Mouse (Mus musculus) retina, adult 2 months (tissue): ENCODE measurements around the gene Dmc1.

Experiments used
- DNase-seq: peaks from one replicate; pipeline ENCODE4 v3.0.0-alpha.2; 2012; ENCODE audit warnings: low read depth, low spot score

Gene Dmc1

DNA sequence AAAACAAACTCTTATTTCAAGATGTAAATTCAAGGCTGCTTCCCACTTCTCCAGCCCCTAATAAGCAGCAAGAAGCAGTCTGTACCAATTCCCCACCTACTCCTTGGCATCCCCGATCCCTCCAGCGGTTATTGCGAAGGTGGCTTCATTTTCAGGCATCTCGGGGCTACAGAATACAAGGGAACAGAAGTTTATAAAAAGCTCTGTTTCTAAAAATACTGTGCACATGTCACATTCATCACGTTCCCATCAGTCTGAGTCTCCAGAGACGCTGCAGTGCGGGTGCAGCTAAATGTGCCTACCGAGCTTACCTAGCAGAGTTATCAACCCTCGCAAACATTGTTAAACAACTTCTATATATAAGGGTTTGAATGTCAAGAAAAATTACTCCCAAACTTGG lies 42.5 kb downstream of the Dmc1 start:
- no peak for DNase-seq

DNA sequence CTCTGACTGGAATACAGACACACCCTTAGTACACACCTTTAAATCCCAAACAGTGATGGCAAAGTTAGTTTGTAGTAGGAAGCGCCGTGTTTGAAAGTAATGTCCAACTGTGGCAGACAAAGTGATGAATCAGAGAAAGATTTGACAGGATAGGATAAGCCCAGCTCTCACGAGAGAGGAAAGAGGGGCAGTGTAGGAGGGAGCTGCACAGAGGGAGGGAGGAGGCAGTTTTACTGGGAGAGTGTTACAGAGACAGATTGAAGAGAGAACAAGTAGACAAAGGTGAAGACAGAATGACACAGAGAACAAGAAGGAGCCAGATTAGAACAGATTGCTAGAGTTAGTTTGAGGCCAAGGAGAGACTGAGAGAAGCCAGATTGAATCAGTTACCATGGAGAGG lies 45.3 kb downstream of the Dmc1 start:
- no peak for DNase-seq

DNA sequence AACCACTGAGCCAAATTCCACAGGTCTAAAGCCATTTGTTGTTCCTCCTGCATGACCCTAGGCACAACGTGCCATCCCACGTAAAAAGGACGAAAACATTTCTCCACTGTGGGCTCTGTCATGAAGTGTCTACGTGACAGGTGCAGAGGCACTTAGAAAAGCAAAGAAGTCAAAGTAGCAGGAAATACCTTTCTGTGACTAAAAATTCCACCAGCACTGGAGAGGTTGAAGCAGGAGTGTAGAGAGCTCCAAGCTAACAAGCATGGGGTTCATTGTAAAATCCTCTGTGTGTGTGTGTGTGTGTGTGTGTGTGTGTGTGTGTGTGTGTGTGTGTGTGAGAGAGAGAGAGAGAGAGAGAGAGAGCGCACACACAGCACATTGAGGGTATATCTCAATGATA lies 52.3 kb downstream of the Dmc1 start:
- no peak for DNase-seq

DNA sequence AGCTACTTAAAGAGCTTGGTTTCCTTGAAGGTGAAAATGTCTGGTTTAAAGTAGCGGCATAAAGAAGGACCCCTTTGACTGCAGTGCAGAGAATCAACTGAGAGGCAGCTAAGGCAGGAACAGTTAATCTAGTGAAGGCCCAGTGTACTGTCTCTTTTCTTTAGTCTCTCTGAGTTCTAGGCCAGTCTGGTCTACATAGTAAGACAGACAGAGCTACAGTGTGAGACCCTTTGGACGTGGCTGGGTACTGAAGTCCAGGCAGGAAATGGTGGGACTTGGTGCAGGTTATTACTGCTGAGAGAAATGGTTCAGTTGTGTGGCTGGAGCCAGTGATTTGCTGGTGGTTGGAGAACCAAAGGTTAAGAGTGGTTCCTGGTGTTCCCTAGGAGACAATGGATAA lies 56.7 kb downstream of the Dmc1 start:
- no peak for DNase-seq

DNA sequence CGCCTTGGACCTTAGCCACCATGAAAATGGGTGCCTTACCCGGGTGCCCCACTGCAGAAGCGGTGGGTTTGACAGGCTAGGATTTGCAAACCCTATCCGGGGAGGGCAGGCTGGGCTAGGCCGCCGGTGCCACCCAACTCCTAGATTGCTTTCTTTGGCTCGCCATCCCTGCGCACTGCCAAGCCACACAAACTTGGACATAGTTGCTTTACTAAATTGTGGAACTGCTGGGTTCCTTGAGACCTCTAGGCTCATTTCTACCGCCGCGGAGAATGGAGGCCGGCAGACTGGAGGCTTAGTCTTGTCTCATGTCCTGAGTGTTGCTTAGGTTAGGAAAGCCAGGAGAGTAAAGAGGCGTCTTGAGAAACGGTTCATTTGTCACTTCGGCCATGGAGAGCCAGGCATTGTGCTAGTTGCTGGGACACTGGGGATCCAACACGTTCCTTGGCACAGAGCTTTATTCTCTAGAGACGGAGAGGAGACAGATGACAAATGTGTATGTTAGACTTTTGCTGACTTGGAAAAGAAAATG lies 57.6 kb downstream of the Dmc1 start:
- no peak for DNase-seq

DNA sequence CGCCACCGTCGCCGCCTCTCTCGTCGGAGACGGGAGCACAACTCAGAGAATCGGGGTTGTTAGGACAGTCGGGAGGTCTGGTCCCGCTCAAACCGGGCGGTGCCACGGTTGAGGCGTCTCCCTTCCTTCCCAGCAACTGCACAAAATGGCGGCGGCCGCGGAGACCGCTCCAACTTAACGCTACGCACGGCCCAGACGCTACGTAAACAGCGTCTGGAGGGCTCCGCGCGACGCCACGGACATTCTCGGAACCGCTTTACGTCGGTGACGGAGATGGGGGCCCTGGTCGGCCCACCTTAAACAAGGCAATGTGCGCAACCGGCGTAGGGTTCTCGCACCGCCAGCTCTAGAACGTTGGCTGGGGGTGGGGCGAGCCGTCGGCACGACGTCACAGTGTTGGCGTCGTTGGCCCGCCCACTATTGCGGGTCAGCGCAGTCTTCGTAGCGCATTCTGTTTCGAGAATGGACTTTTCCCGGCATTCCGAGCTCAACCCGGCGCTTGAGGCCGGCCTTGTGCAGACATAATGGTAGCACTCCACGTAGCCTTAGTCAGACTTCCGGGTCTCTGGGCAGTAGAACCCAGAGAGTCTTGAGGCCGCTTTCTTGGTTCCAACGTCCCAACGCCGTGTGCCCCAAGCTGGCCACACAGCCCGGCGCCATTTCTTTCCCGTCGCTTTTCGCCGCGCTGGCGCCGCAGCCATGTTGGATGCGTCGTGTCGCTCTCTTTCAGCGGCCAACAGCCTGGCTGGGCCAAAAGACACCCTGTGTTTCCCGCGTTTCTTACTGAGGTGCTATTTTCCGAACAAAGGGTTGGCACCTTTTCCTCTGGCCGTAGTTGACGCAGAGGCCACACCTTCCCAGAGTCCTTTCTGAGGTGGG lies 58.3 kb downstream of the Dmc1 start, which contains the start of gene Ddx17:
Gene Ddx17 (minus strand): TSS at position 332 of the 879 bp plus-strand sequence.
- peak; percentile 97 for DNase-seq

DNA sequence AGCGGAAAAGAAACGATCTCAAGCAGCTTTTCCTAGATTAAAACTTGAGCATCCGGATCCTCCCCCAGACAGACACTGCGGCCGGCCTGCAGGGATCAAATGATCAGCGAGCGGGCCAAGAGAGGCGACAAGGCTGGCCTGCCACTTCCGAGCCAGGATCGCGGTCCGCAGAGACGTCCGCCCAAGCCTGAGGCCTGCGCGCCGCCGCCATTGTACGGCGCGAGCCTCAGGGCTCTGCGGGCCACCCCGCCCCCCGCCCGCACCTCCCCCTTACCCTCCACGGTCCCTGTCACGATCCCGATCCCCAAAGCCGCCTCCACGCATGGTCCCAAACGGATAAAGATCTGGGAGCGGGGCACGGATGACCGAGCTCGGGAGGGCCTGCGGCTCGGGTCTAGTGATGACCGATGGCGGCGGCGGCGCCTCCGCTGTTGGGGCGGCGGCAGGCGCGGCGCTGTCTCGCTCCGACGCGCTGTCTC lies 58.9 kb downstream of the Dmc1 start:
- DNase-seq: peak; percentile 30

DNA sequence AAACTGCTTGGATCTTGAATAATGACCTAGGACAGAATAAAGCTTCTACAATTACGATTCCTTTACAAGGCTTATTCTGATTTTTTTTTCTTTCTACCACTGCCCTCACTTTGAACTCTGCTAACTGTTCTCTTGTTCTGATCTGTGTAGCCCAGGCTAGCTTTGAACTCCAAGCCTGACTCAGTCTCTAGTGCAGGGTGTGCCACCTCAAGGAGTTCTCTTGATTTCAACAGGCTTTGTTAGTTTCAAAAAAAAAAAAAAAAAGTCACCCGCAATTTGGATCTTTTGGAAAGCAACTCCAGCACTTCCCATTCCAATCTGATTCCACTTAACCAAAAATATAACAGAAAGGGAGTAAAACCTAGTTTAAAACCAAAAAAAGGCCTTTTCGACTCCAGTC lies 59.4 kb downstream of the Dmc1 start:
- no peak for DNase-seq

DNA sequence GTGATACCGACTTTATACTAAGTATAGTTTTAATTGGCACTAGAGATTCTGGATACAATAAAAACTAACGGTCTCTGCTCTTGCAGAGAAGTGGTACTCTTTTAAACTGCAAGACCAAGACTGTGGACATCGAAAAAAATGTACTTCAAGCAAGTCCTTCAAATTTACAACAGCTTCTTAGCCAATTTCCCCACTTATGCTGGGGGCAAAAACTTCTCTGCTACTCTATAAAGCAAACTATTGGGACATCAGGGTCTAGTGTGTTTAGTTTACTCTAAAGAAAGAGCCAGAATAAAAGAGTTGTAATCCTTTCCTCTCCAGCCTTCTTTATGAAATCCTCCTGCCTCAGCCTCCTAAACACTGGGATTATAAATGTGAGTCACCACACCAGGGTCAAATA lies 60.9 kb downstream of the Dmc1 start:
- DNase-seq: no peak

DNA sequence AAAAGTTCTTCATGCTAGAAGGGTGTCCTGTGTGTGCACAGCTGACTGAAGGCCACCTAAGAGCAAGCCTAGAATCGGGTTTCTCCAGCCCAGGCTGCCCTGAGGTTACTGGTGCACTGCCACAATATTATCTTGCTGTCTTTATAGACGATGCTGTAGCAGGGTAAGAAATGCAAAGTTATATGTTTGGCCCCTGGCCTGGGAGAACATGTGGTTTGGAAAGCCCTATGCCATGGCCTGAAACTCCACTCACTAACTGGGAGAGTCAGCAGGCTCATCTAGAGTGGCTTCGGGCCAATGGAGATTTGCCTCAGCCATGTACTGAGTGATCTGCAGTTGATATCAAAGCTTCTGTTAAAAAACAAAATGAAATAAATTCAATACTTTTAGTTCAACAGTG lies 71.1 kb downstream of the Dmc1 start:
- no peak for DNase-seq

DNA sequence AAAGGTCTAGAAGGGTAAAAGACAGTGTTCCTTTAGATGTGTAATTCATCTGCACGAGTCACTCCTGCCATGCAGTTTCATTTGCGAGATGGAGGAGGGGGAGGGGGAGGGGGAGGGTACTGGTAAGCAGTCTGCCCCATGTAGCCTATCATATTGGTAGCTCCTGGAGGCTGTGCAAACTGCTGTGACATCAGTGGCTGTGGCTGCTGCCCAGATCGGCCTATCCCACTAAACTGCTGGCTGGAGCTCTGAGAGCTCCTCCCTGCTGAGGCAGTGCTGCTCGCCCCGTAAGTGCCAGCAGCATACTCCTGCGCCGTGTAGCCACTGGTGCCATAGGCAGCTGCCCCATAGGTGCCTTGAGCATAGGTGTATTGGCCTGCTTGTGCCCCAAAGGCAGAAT lies 75.0 kb downstream of the Dmc1 start:
- DNase-seq: no peak

DNA sequence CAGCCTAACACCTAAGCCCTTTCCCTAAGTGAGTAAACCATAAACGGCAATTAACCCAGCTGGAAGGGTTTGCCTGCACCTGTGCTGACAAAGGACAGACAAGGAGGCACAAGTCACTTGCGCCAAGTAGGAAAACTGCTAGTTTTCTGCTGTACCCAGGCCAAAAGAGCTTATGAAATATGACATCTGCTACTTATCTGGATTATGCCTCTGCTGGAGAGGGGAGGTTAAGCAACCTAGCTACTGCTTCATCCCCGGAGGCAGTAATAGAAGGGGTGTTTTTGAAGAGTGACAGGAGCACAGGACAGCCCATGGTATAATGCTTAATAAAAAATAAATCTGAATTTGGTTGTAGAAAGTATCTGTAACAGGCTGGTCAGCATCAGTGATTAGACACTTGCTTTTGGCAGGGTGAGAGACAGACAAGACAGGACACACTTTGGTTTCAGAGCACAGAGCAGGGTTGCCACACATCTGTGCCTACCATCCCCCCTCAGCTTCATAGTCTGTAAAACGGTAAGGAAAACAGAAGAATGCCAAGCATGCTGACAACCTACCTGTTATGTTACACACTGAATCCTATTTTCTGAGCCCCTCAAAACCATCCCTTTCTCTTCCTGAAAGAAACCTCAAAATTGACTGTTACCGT lies 76.8 kb downstream of the Dmc1 start:
- DNase-seq: no peak

DNA sequence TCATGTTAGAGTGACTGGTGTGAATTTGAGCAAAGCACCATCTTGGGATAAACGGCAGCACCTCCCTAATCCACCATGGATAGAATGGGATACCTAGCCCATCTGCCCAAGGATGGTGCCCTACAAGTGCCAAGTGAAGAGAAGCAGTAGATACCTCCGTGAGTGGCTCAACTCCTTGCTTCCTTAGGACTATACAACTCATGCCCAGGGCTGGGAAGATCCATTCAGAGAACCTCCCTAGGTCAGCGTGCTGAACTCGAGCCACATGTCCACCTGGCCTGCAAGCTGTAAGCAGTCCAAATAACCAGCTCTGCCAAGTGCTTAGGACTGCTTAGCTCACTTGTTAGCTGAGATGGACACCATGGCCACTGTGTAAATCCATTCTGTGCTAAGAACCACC lies 77.7 kb downstream of the Dmc1 start:
- DNase-seq: no peak

DNA sequence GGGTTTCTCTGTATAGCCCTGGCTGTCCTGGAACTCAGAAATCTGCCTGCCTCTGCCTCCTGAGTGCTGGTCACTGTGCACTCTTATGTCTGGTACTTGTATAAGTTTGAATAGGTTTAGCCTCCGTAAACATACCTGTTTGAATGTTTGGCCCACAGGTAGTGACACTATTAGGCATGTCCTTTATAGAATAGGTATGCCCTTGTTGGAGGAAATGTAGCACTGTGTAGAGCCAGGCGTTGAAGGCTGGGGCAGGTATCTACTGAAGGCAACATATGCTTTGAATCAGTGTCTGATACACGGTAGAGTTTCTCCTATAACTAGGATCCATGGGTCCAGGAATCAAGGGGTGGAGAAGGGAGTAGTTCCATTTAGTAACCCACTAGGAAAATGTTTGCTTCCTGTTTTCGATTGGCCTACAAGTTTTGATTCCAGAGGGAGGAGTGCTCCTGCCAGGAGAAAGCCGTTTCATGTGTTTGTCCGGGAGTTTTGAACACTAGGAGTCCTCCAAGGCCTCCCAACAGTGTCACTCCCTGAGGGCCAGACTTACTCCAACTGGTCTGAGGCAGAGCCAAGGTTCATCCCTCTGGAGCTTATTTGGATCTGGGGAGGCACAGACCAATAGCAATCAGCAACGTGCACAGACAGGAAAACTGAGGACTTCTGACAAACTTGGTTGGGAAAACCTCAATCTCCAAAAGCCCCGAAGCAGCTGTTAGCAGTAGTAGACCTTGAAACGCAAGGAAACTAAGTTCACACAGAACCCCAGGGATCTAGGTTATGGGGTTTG lies 78.7 kb downstream of the Dmc1 start:
- no peak for DNase-seq

DNA sequence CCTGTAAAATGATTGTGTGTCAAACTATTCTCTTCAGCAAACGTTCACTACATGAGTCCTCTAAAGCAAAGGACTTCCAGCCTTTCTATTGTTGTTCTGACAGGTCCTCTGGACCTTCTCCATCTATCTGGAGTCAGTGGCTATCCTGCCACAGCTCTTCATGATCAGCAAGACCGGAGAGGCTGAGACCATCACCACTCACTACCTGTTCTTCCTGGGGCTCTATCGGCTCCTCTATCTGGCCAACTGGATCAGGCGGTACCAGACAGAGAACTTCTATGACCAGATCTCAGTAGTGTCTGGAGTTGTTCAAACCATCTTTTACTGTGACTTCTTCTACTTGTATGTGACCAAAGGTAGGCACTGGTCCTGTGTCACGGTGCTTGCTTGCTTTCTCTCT lies 79.3 kb downstream of the Dmc1 start:
- DNase-seq: no peak

DNA sequence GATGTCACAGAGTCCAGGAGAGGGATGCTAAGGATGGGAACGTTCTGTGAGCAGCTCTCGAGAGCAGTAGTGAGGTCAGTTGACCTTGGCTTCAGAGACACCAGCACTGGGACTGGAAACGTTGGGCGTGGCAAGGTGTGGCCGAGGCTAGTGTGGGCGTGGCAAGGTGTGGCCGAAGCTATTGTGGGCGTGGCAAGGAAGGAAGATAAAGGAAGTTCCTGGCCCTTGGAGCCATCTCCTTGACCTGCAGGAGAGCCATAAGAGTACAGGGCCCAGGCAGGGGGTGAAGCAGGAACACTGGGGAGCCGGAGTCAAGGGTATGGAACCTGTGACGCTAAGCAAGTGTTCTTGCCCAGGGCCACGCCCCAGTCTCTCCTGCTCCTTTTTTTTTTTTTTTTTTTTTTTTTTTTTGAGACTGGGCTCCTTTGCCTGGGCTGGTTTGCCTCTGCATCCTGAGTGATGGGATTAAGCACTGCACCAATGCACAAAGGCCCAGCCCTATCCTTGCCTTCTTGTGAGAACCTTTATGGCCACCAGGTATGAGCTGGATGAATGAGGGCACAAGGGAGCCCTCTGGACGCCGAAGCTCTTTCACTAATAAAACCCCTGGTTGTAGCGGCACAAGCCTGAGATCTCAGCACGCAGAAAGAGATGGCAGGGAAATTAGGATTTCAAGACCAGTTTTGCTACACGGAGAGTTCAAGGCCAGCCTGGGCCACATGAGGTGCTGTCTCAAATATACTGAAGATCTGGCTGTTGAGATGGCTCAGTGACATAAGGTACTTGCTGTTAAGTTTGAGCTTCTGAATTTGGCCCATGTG lies 85.3 kb downstream of the Dmc1 start:
- DNase-seq: no peak

DNA sequence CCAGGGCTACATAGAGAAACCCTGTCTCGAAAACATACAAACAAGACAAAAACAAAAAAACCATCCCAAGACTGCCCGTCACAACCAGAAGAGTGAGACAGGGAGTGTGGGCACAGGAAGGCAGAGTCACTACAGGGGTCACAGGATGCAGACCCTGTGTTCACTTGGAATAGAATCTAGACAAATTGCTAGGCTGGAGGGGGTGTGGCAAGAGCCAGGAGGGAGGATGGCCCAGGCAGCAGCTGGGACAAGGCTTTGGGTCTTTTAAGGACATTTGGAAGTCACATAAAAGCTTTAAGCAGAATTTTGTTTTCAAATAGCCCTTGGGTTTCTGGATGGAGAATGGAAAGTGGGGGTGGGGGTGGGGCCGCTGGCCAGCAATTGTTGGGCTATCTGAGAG lies 86.3 kb downstream of the Dmc1 start:
- no peak for DNase-seq

DNA sequence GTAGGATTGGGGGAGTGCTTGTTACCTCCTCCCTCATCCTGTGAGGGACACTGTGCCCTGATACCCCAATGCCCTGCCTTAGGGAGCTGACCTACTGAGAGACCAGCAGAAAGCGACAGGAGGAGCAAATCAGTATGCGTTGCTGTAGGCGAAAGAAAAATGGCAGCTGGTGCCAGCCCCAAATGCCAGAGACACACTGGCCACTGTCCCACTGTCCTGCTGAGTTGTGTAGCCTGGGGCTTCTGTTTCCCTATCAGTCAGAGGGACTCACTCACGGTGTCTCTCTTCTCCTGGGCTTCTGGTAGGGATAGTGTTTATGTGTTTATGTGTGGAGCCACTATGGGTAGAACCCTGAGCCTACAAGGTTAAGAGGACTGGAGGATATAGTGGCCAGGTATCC lies 87.2 kb downstream of the Dmc1 start:
- no peak for DNase-seq

DNA sequence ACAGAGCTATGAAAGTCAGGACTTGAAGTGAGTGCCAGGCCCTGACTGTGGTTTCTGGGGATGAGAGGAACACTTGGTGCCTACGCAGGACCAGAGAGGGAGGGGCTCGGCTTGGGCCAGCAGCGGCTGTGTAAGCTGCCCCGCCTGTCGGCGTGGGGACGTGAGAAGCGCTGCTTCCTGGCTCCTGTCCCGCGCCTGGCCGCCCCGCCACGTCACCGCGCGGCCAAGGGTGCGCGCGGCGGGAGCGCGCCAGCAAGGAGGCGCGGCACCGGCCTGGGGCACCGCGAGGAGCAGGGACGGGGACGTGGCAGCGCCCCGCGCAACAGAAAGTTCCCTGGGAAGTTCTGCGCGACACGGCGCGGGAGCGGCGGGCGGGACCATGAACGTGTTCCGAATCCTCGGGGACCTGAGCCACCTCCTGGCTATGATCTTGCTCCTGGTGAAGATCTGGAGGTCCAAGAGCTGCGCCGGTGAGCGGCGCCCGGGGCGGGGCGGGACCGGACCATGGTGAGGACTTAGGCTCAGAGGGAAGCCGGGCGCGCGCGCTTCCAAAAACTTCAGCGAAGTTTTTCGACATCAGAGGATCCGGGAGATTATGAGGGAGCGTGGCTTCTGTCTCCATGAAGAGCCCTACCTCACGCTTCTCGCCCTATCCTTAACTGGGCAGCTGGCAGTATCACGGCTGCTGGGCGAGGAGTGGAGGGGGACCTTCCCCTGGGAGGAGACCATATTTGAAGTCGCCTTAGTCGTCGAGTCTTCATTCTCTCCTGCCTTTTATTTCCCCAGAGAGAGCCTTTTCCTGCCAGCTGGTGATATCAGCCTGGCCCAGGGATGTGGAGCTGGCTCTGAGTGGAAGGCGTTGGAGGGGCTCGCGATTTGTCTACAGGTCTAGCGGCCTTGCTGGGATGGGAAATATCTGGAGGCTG lies 88.5 kb downstream of the Dmc1 start, which contains the start of gene Kdelr3:
Gene Kdelr3 (plus strand): TSS at position 241 of the 926 bp plus-strand sequence.
- DNase-seq: no peak

DNA sequence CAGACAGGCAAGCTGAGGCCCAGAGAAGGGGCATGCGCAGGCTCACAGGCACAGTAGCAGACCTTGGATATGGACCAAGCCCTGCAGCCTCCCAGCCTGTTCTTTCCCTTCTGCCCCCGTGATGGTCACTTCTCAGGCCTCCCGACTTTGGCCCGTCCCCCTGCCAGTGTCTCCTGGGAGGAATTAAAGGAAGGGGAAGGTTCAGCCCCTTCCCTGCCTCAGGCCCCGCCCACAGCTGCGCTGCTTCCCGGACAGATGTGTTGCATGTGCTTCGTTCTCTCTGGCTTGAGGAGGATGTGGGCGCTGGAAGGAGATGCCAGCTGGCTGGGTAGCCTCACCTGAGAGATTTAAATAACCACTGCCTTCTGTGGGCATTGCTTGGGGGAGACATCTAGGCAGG lies 91.0 kb downstream of the Dmc1 start:
- DNase-seq: no peak
